Mouse (Mus musculus) liver, postnatal 0 days (tissue): ENCODE data around the gene BC048403. TPM values are rescaled to one million over a fixed set of nuclear protein-coding genes. Genes with fewer than 3 reads are reported as not detected.
A peak's percentile ranks its signal among the peaks of the same experiment; 100 is the strongest.

Experiments used
- ATAC-seq: fragments of 200-750 bp; cut with Nextera tagmentation; 2 replicates; pipeline ENCODE4 v1.8.0; 2017; ENCODE audit warnings: mild to moderate bottlenecking, moderate library complexity
- DNase-seq: peaks from one replicate; pipeline ENCODE4 v3.0.0-alpha.2; 2016
- H3K27ac ChIP-seq: fragments of 300-500 bp; sonication (generic); 2 replicates; pipeline ENCODE4 v1.5.1; 2014; ENCODE audit warnings: antibody characterized with exemption, moderate library complexity, mild to moderate bottlenecking, low read depth
- H3K27me3 ChIP-seq: fragments of 300-500 bp; sonication (generic); 2 replicates; pipeline ENCODE4 v1.6.1; 2014; ENCODE audit warnings: low read length, control low read depth, mixed read lengths; ENCODE audit not compliant: insufficient read depth
- H3K36me3 ChIP-seq: fragments of 300-500 bp; sonication (generic); replicated peaks from 2 replicates; pipeline ENCODE4 v1.6.1; 2014; ENCODE audit warnings: mild to moderate bottlenecking, control low read depth, low read length, moderate library complexity, mixed read lengths; ENCODE audit not compliant: insufficient read depth
- H3K4me1 ChIP-seq: fragments of 300-500 bp; sonication (generic); 2 replicates; pipeline ENCODE4 v1.6.1; 2014; ENCODE audit warnings: antibody characterized with exemption, mild to moderate bottlenecking, control low read depth; ENCODE audit not compliant: insufficient read depth
- H3K4me2 ChIP-seq: fragments of 300-500 bp; sonication (generic); 2 replicates; pipeline ENCODE4 v1.6.1; 2014; ENCODE audit warnings: low read depth, mild to moderate bottlenecking, low read length, moderate library complexity, mixed read lengths
- H3K4me3 ChIP-seq: fragments of 300-500 bp; sonication (generic); 2 replicates; pipeline ENCODE4 v1.5.1; 2014; ENCODE audit warnings: low read depth, low read length
- H3K9ac ChIP-seq: fragments of 300-500 bp; sonication (generic); replicated peaks from 2 replicates; pipeline ENCODE4 v1.6.1; 2014; ENCODE audit warnings: mild to moderate bottlenecking, moderate library complexity
- H3K9me3 ChIP-seq: fragments of 300-500 bp; sonication (generic); 2 replicates; pipeline ENCODE4 v1.6.1; 2016; ENCODE audit warnings: mild to moderate bottlenecking, control low read depth, low read length, mixed read lengths
- CTCF ChIP-seq: sonication (generic); IDR thresholded peaks from 2 replicates; pipeline ENCODE4 v1.5.1; 2016; ENCODE audit warnings: antibody characterized with exemption, low read depth
- EP300 ChIP-seq: IDR thresholded peaks from 2 replicates; pipeline ENCODE4 v1.6.1; 2016; ENCODE audit warnings: antibody characterized with exemption, low read depth, mild to moderate bottlenecking
- WGBS: fragments of 180-500 bp; shearing (Covaris S2); extraction: QIAGEN DNeasy Blood & Tissue Kit; methylation state at CpG from one replicate; pipeline ENCODE4 v1.1.7; 2014; ENCODE audit not compliant: insufficient replicate concordance; 5-methylcytosine and 5-hydroxymethylcytosine counted together
- polyA plus RNA-seq: library from polyadenylated mRNA; unstranded; fragments of >200 nt; fragmentation: Nextera tagmentation; extraction: Ambion mirVana; gene quantifications from 2 replicates; pipeline ENCODE4 v1.2.1, GENCODE M21; 2015

The BC048403 gene
- polyA plus RNA-seq, 1 experiment from 2014 or later: 1.9 TPM

- Histone ChIP-seq H3K4me2 (peak overlapping the region; percentile 7; the same call in 1 of the 2 replicates), H3K9me3 (no peaks in the 10 kb centered on the region), H3K36me3 (no peaks in the 10 kb centered on the region), H3K4me3 (no peak overlapping the region), H3K9ac (no peak overlapping the region), H3K27me3 (no peaks in the 10 kb centered on the region), H3K27ac (no peak overlapping the region), H3K4me1 (0 out of 2 replicates have a peak, but pooled peaks cover 6% of the 10 kb centered on the region)
- DNase-seq (peak; percentile 58), ATAC-seq (peak; percentile 82)
- 40% methylated on average over 8 of the region's 8 CpGs for WGBS
- TF ChIP-seq CTCF (peak; percentile 14; the same call in 1 of the 2 replicates), EP300 (no peak)
Measured at GRCm38 (mm10) chr10:121796027-121796802, 56.5 kb downstream of the BC048403 start.

- WGBS: 82% methylated on average over 13 of the region's 13 CpGs
- H3K4me1 ChIP-seq: 0 out of 2 replicates have a peak, but pooled peaks cover 6% of the 10 kb centered on the region
- no peaks in the 10 kb centered on the region for H3K27me3 ChIP-seq
- no peak overlapping the region for H3K4me3 ChIP-seq
- no peak overlapping the region for H3K9ac ChIP-seq
- no peaks in the 10 kb centered on the region for H3K36me3 ChIP-seq
- H3K4me2 ChIP-seq: no peak overlapping the region
- ATAC-seq (no peak), DNase-seq (no peak)
- no peaks in the 10 kb centered on the region for H3K9me3 ChIP-seq
- TF ChIP-seq CTCF (no peak), EP300 (no peak)
- H3K27ac ChIP-seq: no peak overlapping the region
Measured at GRCm38 (mm10) chr10:121800041-121800440, 60.3 kb downstream of the BC048403 start.

Other genes with a start within 250 kb of the BC048403 start
- gene Tbk1, start 153.2 kb upstream of the BC048403 start, polyA plus RNA-seq: 11.4 and 14.4 TPM in 2 replicates
- gene Xpot, start 113.6 kb upstream of the BC048403 start, polyA plus RNA-seq: 17.5 and 19.4 TPM in 2 replicates
- gene D930020B18Rik, start 98.3 kb upstream of the BC048403 start, polyA plus RNA-seq: not detected in 2 replicates